Mouse (Mus musculus): ENCODE results near the gene Hlx.

Gene Hlx

GRCm38 (mm10) chr1:184727401-184728265 lies 4.8 kb downstream of the Hlx start:
- DNase-seq (ENCODE audit: low read depth, low spot score), result no peak
- Histone ChIP-seq H3K27me3 (ENCODE audit: control insufficient read depth, insufficient read depth, low read length, poor library complexity, severe bottlenecking) (no peaks in the 10 kb centered on the region; the same call in 1 of the 2 replicates), H3K36me3 (ENCODE audit: control insufficient read depth, insufficient read depth, low read length, poor library complexity, severe bottlenecking) (no peaks in the 10 kb centered on the region; the same call in 1 of the 2 replicates)

- no peaks in the 10 kb centered on the region; the same call in 1 of the 2 replicates for H3K27me3 ChIP-seq (ENCODE audit: control insufficient read depth, insufficient read depth, low read length, poor library complexity, severe bottlenecking)
- no peaks in the 10 kb centered on the region; the same call in 1 of the 2 replicates for H3K36me3 ChIP-seq (ENCODE audit: control insufficient read depth, insufficient read depth, low read length, poor library complexity, severe bottlenecking)
- DNase-seq (ENCODE audit: low read depth, low spot score), result no peak
Observed at GRCm38 (mm10) chr1:184726576-184727300, 5.7 kb downstream of the Hlx start.

- no peak for DNase-seq (ENCODE audit: low read depth, low spot score)
- H3K27me3 ChIP-seq (ENCODE audit: control insufficient read depth, insufficient read depth, low read length, poor library complexity, severe bottlenecking), result peaks cover 2% of the 10 kb centered on the region; the same call in 1 of the 2 replicates
- H3K36me3 ChIP-seq (ENCODE audit: control insufficient read depth, insufficient read depth, low read length, poor library complexity, severe bottlenecking), result no peaks in the 10 kb centered on the region; the same call in 1 of the 2 replicates
Observed at GRCm38 (mm10) chr1:184725318-184725790, 7.1 kb downstream of the Hlx start.

- DNase-seq (ENCODE audit: low read depth, low spot score), result no peak
- Histone ChIP-seq H3K36me3 (ENCODE audit: control insufficient read depth, insufficient read depth, low read length, poor library complexity, severe bottlenecking) (no peaks in the 10 kb centered on the region; the same call in 1 of the 2 replicates), H3K27me3 (ENCODE audit: control insufficient read depth, insufficient read depth, low read length, poor library complexity, severe bottlenecking) (peaks cover 2% of the 10 kb centered on the region; the same call in 1 of the 2 replicates)
Observed at GRCm38 (mm10) chr1:184724551-184725317, 7.7 kb downstream of the Hlx start.

- Histone ChIP-seq H3K36me3 (ENCODE audit: control insufficient read depth, insufficient read depth, low read length, poor library complexity, severe bottlenecking) (no peaks in the 10 kb centered on the region; the same call in 1 of the 2 replicates), H3K27me3 (ENCODE audit: control insufficient read depth, insufficient read depth, low read length, poor library complexity, severe bottlenecking) (peaks cover 2% of the 10 kb centered on the region; the same call in 1 of the 2 replicates)
- no peak for DNase-seq (ENCODE audit: low read depth, low spot score)
Observed at GRCm38 (mm10) chr1:184723899-184724298, 8.5 kb downstream of the Hlx start.

- H3K27me3 ChIP-seq (ENCODE audit: control insufficient read depth, insufficient read depth, low read length, poor library complexity, severe bottlenecking), result peaks cover 5% of the 10 kb centered on the region
- H3K36me3 ChIP-seq (ENCODE audit: control insufficient read depth, insufficient read depth, low read length, poor library complexity, severe bottlenecking), result no peaks in the 10 kb centered on the region; the same call in 1 of the 2 replicates
- DNase-seq (ENCODE audit: low read depth, low spot score), result no peak
Observed at GRCm38 (mm10) chr1:184721121-184721520, 11.3 kb downstream of the Hlx start.

- Histone ChIP-seq H3K36me3 (ENCODE audit: control insufficient read depth, insufficient read depth, low read length, poor library complexity, severe bottlenecking) (no peaks in the 10 kb centered on the region; the same call in 1 of the 2 replicates), H3K27me3 (ENCODE audit: control insufficient read depth, insufficient read depth, low read length, poor library complexity, severe bottlenecking) (peaks cover 7% of the 10 kb centered on the region)
- DNase-seq (ENCODE audit: low read depth, low spot score), result no peak
Observed at GRCm38 (mm10) chr1:184720162-184721025, 12.0 kb downstream of the Hlx start.

- H3K36me3 ChIP-seq (ENCODE audit: control insufficient read depth, insufficient read depth, low read length, poor library complexity, severe bottlenecking), result no peaks in the 10 kb centered on the region
Observed at GRCm38 (mm10) chr1:184718261-184719120, 13.9 kb downstream of the Hlx start.

GRCm38 (mm10) chr1:184717691-184718200 lies 14.7 kb downstream of the Hlx start:
- Histone ChIP-seq H3K36me3 (ENCODE audit: control insufficient read depth, insufficient read depth, low read length, poor library complexity, severe bottlenecking) (no peaks in the 10 kb centered on the region), H3K27me3 (ENCODE audit: control insufficient read depth, insufficient read depth, low read length, poor library complexity, severe bottlenecking) (peaks cover 7% of the 10 kb centered on the region)
- DNase-seq (ENCODE audit: low read depth, low spot score), result no peak

More at GRCm38 (mm10) chr1:184718261-184719120, 13.9 kb downstream of the Hlx start:
- no peak for DNase-seq (ENCODE audit: low read depth, low spot score)
- H3K27me3 ChIP-seq (ENCODE audit: control insufficient read depth, insufficient read depth, low read length, poor library complexity, severe bottlenecking), result peaks cover 7% of the 10 kb centered on the region

GRCm38 (mm10) chr1:184717016-184717568 lies 15.3 kb downstream of the Hlx start:
- Histone ChIP-seq H3K36me3 (ENCODE audit: control insufficient read depth, insufficient read depth, low read length, poor library complexity, severe bottlenecking) (no peaks in the 10 kb centered on the region), H3K27me3 (ENCODE audit: control insufficient read depth, insufficient read depth, low read length, poor library complexity, severe bottlenecking) (peaks cover 7% of the 10 kb centered on the region)
- DNase-seq (ENCODE audit: low read depth, low spot score), result no peak

- Histone ChIP-seq H3K36me3 (ENCODE audit: control insufficient read depth, insufficient read depth, low read length, poor library complexity, severe bottlenecking) (no peaks in the 10 kb centered on the region), H3K27me3 (ENCODE audit: control insufficient read depth, insufficient read depth, low read length, poor library complexity, severe bottlenecking) (peaks cover 7% of the 10 kb centered on the region)
- DNase-seq (ENCODE audit: low read depth, low spot score), result no peak
Observed at GRCm38 (mm10) chr1:184716117-184716516, 16.3 kb downstream of the Hlx start.

- H3K36me3 ChIP-seq (ENCODE audit: control insufficient read depth, insufficient read depth, low read length, poor library complexity, severe bottlenecking), result no peaks in the 10 kb centered on the region
- H3K27me3 ChIP-seq (ENCODE audit: control insufficient read depth, insufficient read depth, low read length, poor library complexity, severe bottlenecking), result peaks cover 5% of the 10 kb centered on the region
- no peak for DNase-seq (ENCODE audit: low read depth, low spot score)
Observed at GRCm38 (mm10) chr1:184715693-184716092, 16.7 kb downstream of the Hlx start.

Measured in splenic B cell, adult 2 months (primary cell).